Mouse (Mus musculus): Measurements from ENCODE around the gene Rpl13a.

- TF ChIP-seq CTCF (IDR thresholded peaks at IDR 0.05; ENCODE audit: extremely low read depth, insufficient read depth, low read length): no peak
- TF ChIP-seq POLR2A (IDR thresholded peaks at IDR 0.05; ENCODE audit: extremely low read depth, insufficient read depth, low read length): no peak
Observed at GRCm38 (mm10) chr7:45104941-45105340, 23.6 kb downstream of the Rpl13a start.

Measured in cortical plate, adult 2 months (tissue).